Mouse (Mus musculus) megakaryocyte, embryonic 14.5 days (primary cell): ENCODE data around the gene Igfbpl1.

Experiments used
- FLI1 ChIP-seq: IDR thresholded peaks from 2 replicates; pipeline ENCODE4 v1.6.1; 2012; ENCODE audit warnings: low read length, inconsistent platforms, mixed read lengths
- GATA1 ChIP-seq: IDR thresholded peaks from 3 replicates; pipeline ENCODE4 v1.6.1; 2012; ENCODE audit warnings: mixed read lengths, low read length, inconsistent platforms, borderline replicate concordance

- TF ChIP-seq GATA1 (no peak), FLI1 (no peak)
Observed at GRCm38 (mm10) chr4:45770638-45771033, 56.1 kb downstream of the Igfbpl1 start.
